Mouse (Mus musculus) CH12.LX (cell line): ENCODE measurements around the gene Ing1. TPM values are rescaled to one million over a fixed set of nuclear protein-coding genes. Genes with fewer than 3 reads are reported as not detected.

Experiments used
- DNase-seq: peaks from one replicate; pipeline ENCODE4 v3.0.0-alpha.2; 2013; ENCODE audit errors: extremely low read depth
- H3K27ac ChIP-seq: 2 replicates; pipeline ENCODE4 v1.5.1; 2012; ENCODE audit warnings: low read depth, mild to moderate bottlenecking, control low read depth, moderate library complexity; ENCODE audit not compliant: insufficient read depth
- H3K27me3 ChIP-seq: replicated peaks from 2 replicates; pipeline ENCODE3; 2012; ENCODE audit warnings: inconsistent platforms
- H3K36me3 ChIP-seq, 2 experiments: replicated peaks in 1 of 2; 2 replicates each; pipeline versions ENCODE3 to v1.6.1; 2012; ENCODE audit warnings: inconsistent platforms in 1 of 2, low read length in 1 of 2, mild to moderate bottlenecking in 1 of 2, mixed read lengths in 1 of 2, moderate library complexity in 1 of 2; ENCODE audit not compliant: control insufficient read depth in 1 of 2, insufficient read depth in 1 of 2
- H3K4me1 ChIP-seq, 2 experiments: 2 replicates each; pipeline ENCODE4 v1.6.1; 2012; ENCODE audit warnings: inconsistent platforms in 1 of 2, moderate library complexity in 1 of 2; ENCODE audit not compliant: insufficient read depth in 2 of 2, control insufficient read depth in 1 of 2
- H3K4me2 ChIP-seq: 2 replicates; pipeline ENCODE4 v1.6.1; 2012; ENCODE audit warnings: low read depth, mild to moderate bottlenecking, control low read depth; ENCODE audit not compliant: poor library complexity, insufficient read depth, severe bottlenecking
- H3K4me3 ChIP-seq, 3 experiments: fragments of 150-350 bp in 1 of 3; sonication (generic) in 1 of 3; replicated peaks in 1 of 3; 2 replicates each; pipeline versions ENCODE3 to v1.5.1; 2011 to 2012; ENCODE audit warnings: low read depth in 2 of 3, low read length in 2 of 3, mild to moderate bottlenecking in 2 of 3, moderate library complexity in 2 of 3, control low read depth in 1 of 3, improper control_type of control experiment in 1 of 3, inconsistent platforms in 1 of 3, mixed read lengths in 1 of 3; ENCODE audit not compliant: poor library complexity in 1 of 3
- H3K79me2 ChIP-seq: replicated peaks from 2 replicates; pipeline ENCODE4 v1.6.1; 2012; ENCODE audit warnings: mild to moderate bottlenecking, moderate library complexity; ENCODE audit not compliant: control insufficient read depth, poor library complexity, insufficient read depth, severe bottlenecking; ENCODE audit errors: extremely low read depth
- H3K9ac ChIP-seq: 2 replicates; pipeline ENCODE4 v1.6.1; 2012; ENCODE audit warnings: low read depth, mild to moderate bottlenecking, control low read depth, moderate library complexity; ENCODE audit not compliant: insufficient read depth
- H3K9me3 ChIP-seq: replicated peaks from 2 replicates; pipeline ENCODE3; 2012; ENCODE audit warnings: low read length, inconsistent platforms, mixed read lengths
- BHLHE40 ChIP-seq: IDR thresholded peaks from 2 replicates; pipeline ENCODE4 v1.6.1; 2011; ENCODE audit warnings: mild to moderate bottlenecking, low read depth, low read length, improper control_type of control experiment
- CHD2 ChIP-seq: IDR thresholded peaks from 2 replicates; pipeline ENCODE4 v1.6.1; 2011; ENCODE audit warnings: low read length, improper control_type of control experiment
- ELF1 ChIP-seq: IDR thresholded peaks from 2 replicates; pipeline ENCODE4 v1.6.1; 2014; ENCODE audit warnings: low read depth, mild to moderate bottlenecking, inconsistent platforms, low read length, improper control_type of control experiment
- EP300 ChIP-seq: IDR thresholded peaks from 2 replicates; pipeline ENCODE4 v1.6.1; 2011; ENCODE audit warnings: low read length, improper control_type of control experiment
- ETS1 ChIP-seq: conservative IDR thresholded peaks from 2 replicates; pipeline ENCODE4 v1.6.1; 2012; ENCODE audit warnings: low read depth, mild to moderate bottlenecking, inconsistent platforms, low read length, improper control_type of control experiment, moderate library complexity
- HCFC1 ChIP-seq: IDR thresholded peaks from 2 replicates; pipeline ENCODE4 v1.6.1; 2012; ENCODE audit warnings: low read depth, mild to moderate bottlenecking, inconsistent platforms, low read length, improper control_type of control experiment
- JUN ChIP-seq: IDR thresholded peaks from 2 replicates; pipeline ENCODE4 v1.6.1; 2011; ENCODE audit warnings: low read depth, mild to moderate bottlenecking, low read length, improper control_type of control experiment, moderate library complexity; ENCODE audit not compliant: insufficient read depth
- JUND ChIP-seq: conservative IDR thresholded peaks from 2 replicates; pipeline ENCODE4 v1.6.1; 2011; ENCODE audit warnings: low read depth, low read length, improper control_type of control experiment
- KAT2A ChIP-seq: IDR thresholded peaks from 2 replicates; pipeline ENCODE4 v1.6.1; 2012; ENCODE audit warnings: low read length, improper control_type of control experiment, inconsistent platforms; ENCODE audit not compliant: insufficient replicate concordance
- MAFK ChIP-seq: IDR thresholded peaks from 2 replicates; pipeline ENCODE4 v1.6.1; 2011; ENCODE audit warnings: low read length, improper control_type of control experiment; ENCODE audit not compliant: insufficient replicate concordance
- MAX ChIP-seq: IDR thresholded peaks from 2 replicates; pipeline ENCODE4 v1.6.1; 2011; ENCODE audit warnings: low read length, improper control_type of control experiment
- MAZ ChIP-seq: IDR thresholded peaks from 2 replicates; pipeline ENCODE4 v1.6.1; 2012; ENCODE audit warnings: low read depth, mild to moderate bottlenecking, inconsistent platforms, low read length, improper control_type of control experiment, moderate library complexity
- MEF2A ChIP-seq: IDR thresholded peaks from 2 replicates; pipeline ENCODE4 v1.6.1; 2014; ENCODE audit warnings: low read depth, mild to moderate bottlenecking, inconsistent platforms, low read length, improper control_type of control experiment, borderline replicate concordance
- MXI1 ChIP-seq: IDR thresholded peaks from 2 replicates; pipeline ENCODE4 v1.6.1; 2011; ENCODE audit warnings: mild to moderate bottlenecking, low read depth, low read length, improper control_type of control experiment
- MYC ChIP-seq: IDR thresholded peaks from 2 replicates; pipeline ENCODE4 v1.6.1; 2011; ENCODE audit warnings: low read depth, mild to moderate bottlenecking, improper control_type of control experiment, low read length
- NELFE ChIP-seq: IDR thresholded peaks from 2 replicates; pipeline ENCODE4 v1.6.1; 2011; ENCODE audit warnings: low read depth, low read length, improper control_type of control experiment
- NRF1 ChIP-seq: IDR thresholded peaks from 2 replicates; pipeline ENCODE4 v1.6.1; 2014; ENCODE audit warnings: low read depth, mild to moderate bottlenecking, inconsistent platforms, low read length, improper control_type of control experiment, moderate library complexity
- PAX5 ChIP-seq: IDR thresholded peaks from 2 replicates; pipeline ENCODE4 v1.6.1; 2012; ENCODE audit warnings: low read length, inconsistent platforms, mixed read lengths
- POLR2A ChIP-seq: IDR thresholded peaks from 2 replicates; pipeline ENCODE4 v1.6.1; 2011; ENCODE audit warnings: low read depth, mild to moderate bottlenecking, improper control_type of control experiment, low read length
- POLR2AphosphoS2 ChIP-seq: IDR thresholded peaks from 2 replicates; pipeline ENCODE4 v1.6.1; 2011; ENCODE audit warnings: low read depth, low read length, improper control_type of control experiment
- RCOR1 ChIP-seq: conservative IDR thresholded peaks from 2 replicates; pipeline ENCODE4 v1.6.1; 2012; ENCODE audit warnings: low read depth, mild to moderate bottlenecking, inconsistent platforms, low read length, improper control_type of control experiment
- SIN3A ChIP-seq: IDR thresholded peaks from 2 replicates; pipeline ENCODE4 v1.6.1; 2012; ENCODE audit warnings: low read length, improper control_type of control experiment, inconsistent platforms
- SMC3 ChIP-seq: IDR thresholded peaks from 2 replicates; pipeline ENCODE4 v1.6.1; 2011; ENCODE audit warnings: low read depth, low read length, improper control_type of control experiment
- TBP ChIP-seq: conservative IDR thresholded peaks from 2 replicates; pipeline ENCODE4 v1.6.1; 2011; ENCODE audit warnings: low read depth, low read length, improper control_type of control experiment
- TCF12 ChIP-seq: IDR thresholded peaks from 2 replicates; pipeline ENCODE4 v1.6.1; 2014; ENCODE audit warnings: low read depth, mild to moderate bottlenecking, inconsistent platforms, low read length, improper control_type of control experiment
- USF1 ChIP-seq: IDR thresholded peaks from 2 replicates; pipeline ENCODE4 v1.6.1; 2014; ENCODE audit warnings: low read depth, mild to moderate bottlenecking, inconsistent platforms, low read length, improper control_type of control experiment
- USF2 ChIP-seq: conservative IDR thresholded peaks from 2 replicates; pipeline ENCODE4 v1.6.1; 2011; ENCODE audit warnings: low read depth, low read length, improper control_type of control experiment
- ZC3H11A ChIP-seq: IDR thresholded peaks from 2 replicates; pipeline ENCODE4 v1.6.1; 2012; ENCODE audit warnings: low read depth, mild to moderate bottlenecking, inconsistent platforms, low read length, improper control_type of control experiment
- ZKSCAN1 ChIP-seq: IDR thresholded peaks from 2 replicates; pipeline ENCODE4 v1.6.1; 2012; ENCODE audit warnings: low read depth, inconsistent platforms, low read length, improper control_type of control experiment, borderline replicate concordance
- ZMIZ1 ChIP-seq: IDR thresholded peaks from 2 replicates; pipeline ENCODE4 v1.6.1; 2012; ENCODE audit warnings: low read depth, mild to moderate bottlenecking, inconsistent platforms, low read length, improper control_type of control experiment
- dilution Hi-C: fragments of 300-500 bp; cut with MboI; formaldehyde crosslinking; loops from 2 replicates; pipeline ENCODE4 v1.14.3; 2020; ENCODE audit warnings: low sequenced_read_pairs; ENCODE audit not compliant: extremely low pct_unique_long_range_greater_than_20kb, extremely low pct_ligation_motif_present
- in situ Hi-C: fragments of 300-500 bp; cut with MboI; formaldehyde crosslinking; loops from 3 replicates; pipeline ENCODE4 v1.14.3; 2019; ENCODE audit warnings: low sequenced_read_pairs, low pct_ligation_motif_present, low pct_unique_long_range_greater_than_20kb, mixed read lengths
- polyA plus RNA-seq: library from polyadenylated mRNA; unstranded; fragments of >175 nt; gene quantifications from 2 replicates; pipeline ENCODE4 v1.2.1, GENCODE M21; 2012; ENCODE audit warnings: low read depth; ENCODE audit not compliant: insufficient read length
- total RNA-seq, 2 experiments: library from RNA; depleted of rRNA; stranded (reverse); fragments of 300-350 nt in 1 of 2; fragments of >200 nt in 1 of 2; gene quantifications; 2 replicates each; pipeline ENCODE4 v1.2.3; 2012 to 2014

Gene Ing1
- total and polyA plus RNA-seq, 3 experiments = 30.9 to 47.8 (median 33.8) TPM

GRCm38 (mm10) chr8:11555720-11556591 lies 585 bp downstream of the Ing1 start:
- in situ Hi-C loops (no loop called here), dilution Hi-C loops (no loop called here)
- H3K9me3 ChIP-seq = no peaks in the 10 kb centered on the region
- peak overlapping the region; percentile 65 to 77 (median 74) for H3K4me3 ChIP-seq
- H3K9ac ChIP-seq = peak overlapping the region; percentile 82
- peaks cover 33% of the 10 kb centered on the region for H3K79me2 ChIP-seq
- H3K36me3 ChIP-seq = peaks cover 0 to 8% of the 10 kb centered on the region in 2 experiments
- peak; percentile 99 for DNase-seq
- peak overlapping the region; percentile 93 for H3K27ac ChIP-seq
- H3K27me3 ChIP-seq = no peaks in the 10 kb centered on the region
- peaks cover 8 to 41% of the 10 kb centered on the region in 2 experiments; a peak in 3 of 4 replicates for H3K4me1 ChIP-seq
- TF ChIP-seq NELFE (peak; percentile 98), ELF1 (peak; percentile 94), KAT2A (0 out of 2 replicates have a peak, but pooled peaks have one; percentile 15), MYC (0 out of 2 replicates have a peak, but pooled peaks have one; percentile 20), USF1 (no peak), SMC3 (no peak), JUND (no peak), POLR2A (peak; percentile 99), SIN3A (peak; percentile 25), MAFK (no peak), ZKSCAN1 (no peak), MXI1 (no peak; the same call in 1 of the 2 replicates), BHLHE40 (peak; percentile 82), MAZ (peak; percentile 83; the same call in 1 of the 2 replicates), MEF2A (0 out of 2 replicates have a peak, but pooled peaks have one; percentile 52), NRF1 (peak; percentile 95), EP300 (no peak), ETS1 (no peak), TBP (peak; percentile 98), TCF12 (peak; percentile 83), JUN (no peak), HCFC1 (peak; percentile 80), RCOR1 (no peak), PAX5 (no peak), ZC3H11A (no peak), MAX (peak; percentile 58; the same call in 1 of the 2 replicates), ZMIZ1 (peak; percentile 97), CHD2 (peak; percentile 43; the same call in 1 of the 2 replicates), POLR2AphosphoS2 (peak; percentile 57; the same call in 1 of the 2 replicates), USF2 (no peak)
- TF ChIP-seq, all 38 proteins: peak for 17
- peak overlapping the region; percentile 38; the same call in 1 of the 2 replicates for H3K4me2 ChIP-seq
